Mouse (Mus musculus): ENCODE results near the gene Inhbb.

Gene Inhbb

GRCm38 (mm10) chr1:119420189-119420983 is 1.7 kb downstream of the Inhbb start:
- DNase-seq (ENCODE audit: low read depth, low spot score) = peak; percentile 47

DNA sequence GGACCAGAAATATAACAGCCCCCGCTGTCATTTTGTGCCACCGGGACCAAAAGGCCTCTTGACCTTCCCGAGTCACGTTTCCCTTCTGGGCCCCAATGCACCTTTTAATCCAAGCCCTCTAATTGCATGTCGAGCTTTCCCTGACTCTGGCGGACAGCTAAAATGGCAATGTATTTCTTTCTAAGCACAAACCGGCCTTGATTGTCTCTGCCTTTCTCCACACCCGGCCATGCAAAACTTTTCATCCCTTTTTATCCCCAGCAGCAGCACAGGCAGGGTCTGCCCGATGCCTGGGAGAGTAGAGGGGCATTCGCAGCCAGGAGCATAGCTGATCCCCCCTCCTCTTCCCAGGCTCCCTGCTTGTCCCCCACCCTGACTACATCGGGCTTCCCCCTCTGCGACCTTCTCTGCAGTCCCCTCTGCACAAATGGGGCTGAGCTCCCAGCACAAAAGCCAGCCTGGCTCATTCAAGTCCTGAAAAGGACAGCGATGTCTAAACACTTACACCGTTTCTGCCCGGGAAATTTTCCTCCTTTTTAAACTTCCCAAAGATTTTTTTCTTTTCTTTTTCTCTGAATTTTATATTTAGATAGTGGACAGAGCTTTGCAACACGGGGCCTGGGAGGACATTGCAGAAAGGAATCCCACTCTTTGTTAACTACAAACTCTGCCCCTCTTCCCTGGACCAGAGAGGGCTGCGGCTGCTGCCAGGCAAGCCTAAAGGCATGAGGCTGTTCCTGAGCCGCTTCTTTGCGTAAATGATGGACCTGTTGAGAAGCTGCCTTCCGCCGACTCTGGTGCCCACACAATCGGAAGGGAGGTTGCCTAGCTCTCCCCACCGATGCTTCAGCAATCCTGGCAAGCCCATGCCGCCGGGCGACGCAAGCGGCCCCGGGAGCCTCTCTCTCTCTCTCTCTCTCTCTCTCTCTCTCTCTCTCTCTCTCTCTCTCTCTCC is 2.6 kb downstream of the Inhbb start:
- DNase-seq (ENCODE audit: low read depth, low spot score) = peak; percentile 61

GRCm38 (mm10) chr1:119417991-119418390 is 4.1 kb downstream of the Inhbb start:
- no peak for DNase-seq (ENCODE audit: low read depth, low spot score)

GRCm38 (mm10) chr1:119417542-119417941 is 4.5 kb downstream of the Inhbb start:
- peak; percentile 38 for DNase-seq (ENCODE audit: low read depth, low spot score)

DNA sequence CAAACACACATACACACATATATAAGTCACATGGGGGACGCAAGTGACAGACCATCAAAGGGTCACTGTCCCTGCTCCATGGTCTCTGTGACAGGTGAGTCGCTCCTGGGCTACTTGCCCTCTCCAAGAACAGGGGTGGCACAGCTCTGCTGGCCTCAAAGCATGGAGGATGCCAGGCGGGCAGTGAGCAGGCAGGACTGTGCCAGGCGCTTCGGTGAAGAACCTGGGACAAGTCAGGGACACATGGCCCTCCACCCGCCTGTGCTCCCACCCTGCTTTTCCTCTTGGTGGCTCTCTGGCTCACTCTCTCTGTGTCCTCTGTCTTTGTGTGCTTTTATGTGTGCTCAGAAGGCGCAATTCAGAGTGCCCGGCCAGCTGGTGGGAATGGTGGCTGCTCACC is 5.4 kb downstream of the Inhbb start:
- no peak for DNase-seq (ENCODE audit: low read depth, low spot score)

- DNase-seq (ENCODE audit: low read depth, low spot score) = no peak
Measured at GRCm38 (mm10) chr1:119416177-119416576, 5.9 kb downstream of the Inhbb start.

GRCm38 (mm10) chr1:119415151-119415550 is 6.9 kb downstream of the Inhbb start:
- no peak for DNase-seq (ENCODE audit: low read depth, low spot score)

DNA sequence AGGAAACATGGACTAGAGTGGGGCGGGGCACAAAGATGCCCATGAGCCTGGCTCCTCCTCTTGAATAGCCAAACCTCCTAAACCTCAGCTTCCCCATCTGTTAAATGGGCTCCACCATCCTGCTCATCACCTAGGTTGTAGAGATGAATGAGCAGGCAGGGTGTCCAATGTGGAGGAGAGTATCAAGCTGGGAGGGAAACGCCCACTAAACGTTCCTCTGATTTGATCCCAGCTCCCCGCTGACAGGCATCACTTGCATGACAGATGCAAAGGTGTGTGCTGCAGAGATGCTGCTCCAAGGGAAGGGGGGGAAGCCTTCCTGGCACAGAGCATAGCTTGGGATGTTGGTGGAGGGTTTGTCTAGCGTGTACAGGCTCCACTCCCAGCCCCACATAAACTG is 11.4 kb downstream of the Inhbb start:
- peak; percentile 72 for DNase-seq (ENCODE audit: low read depth, low spot score)

- no peak for DNase-seq (ENCODE audit: low read depth, low spot score)
Measured at GRCm38 (mm10) chr1:119409599-119410168, 12.4 kb downstream of the Inhbb start.

DNA sequence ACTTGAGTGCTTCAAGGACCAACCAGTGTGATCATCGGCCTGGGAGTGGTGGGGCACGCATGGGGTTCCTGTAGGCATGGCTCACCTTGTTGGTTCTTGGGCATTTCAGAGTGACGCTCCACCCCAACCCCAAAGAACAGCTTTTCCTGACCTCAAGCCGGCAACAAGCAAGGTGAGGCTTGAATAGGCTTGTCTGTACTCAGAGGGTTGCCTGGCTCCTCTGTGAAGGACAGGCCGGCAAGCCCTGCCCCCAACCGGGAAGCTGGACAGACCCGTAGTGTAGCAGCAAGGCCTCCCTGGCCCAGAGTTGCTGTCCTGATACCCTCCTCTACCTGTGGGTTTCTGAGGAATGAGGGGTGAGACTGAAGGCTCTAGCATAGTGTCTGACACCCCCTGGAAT is 12.9 kb downstream of the Inhbb start:
- DNase-seq (ENCODE audit: low read depth, low spot score) = no peak

- DNase-seq (ENCODE audit: low read depth, low spot score) = no peak
Measured at GRCm38 (mm10) chr1:119407691-119408315, 14.2 kb downstream of the Inhbb start.

DNA sequence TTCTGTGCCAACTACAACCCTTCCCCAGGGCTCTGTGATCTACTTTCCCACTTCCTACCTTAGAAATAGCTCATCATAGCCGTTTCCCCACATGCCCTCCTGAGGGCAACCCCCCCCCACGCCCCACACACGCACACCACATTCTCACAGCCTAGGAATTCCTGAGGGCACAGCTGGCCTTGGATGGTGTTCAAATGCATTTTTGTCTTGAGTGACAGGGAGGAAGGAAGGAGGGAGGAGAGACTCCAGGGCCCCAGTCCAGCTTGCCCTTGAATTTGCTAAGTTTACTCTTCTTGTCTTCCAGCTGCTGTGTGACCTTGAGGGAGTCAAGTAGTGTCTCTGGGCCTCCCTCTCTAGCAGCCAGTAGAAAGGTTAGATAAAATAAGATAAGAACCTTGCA is 17.2 kb downstream of the Inhbb start:
- DNase-seq (ENCODE audit: low read depth, low spot score) = peak; percentile 91

- DNase-seq (ENCODE audit: low read depth, low spot score) = no peak
Measured at GRCm38 (mm10) chr1:119404341-119404740, 17.7 kb downstream of the Inhbb start.

- no peak for DNase-seq (ENCODE audit: low read depth, low spot score)
Measured at GRCm38 (mm10) chr1:119401249-119401648, 20.8 kb downstream of the Inhbb start.

- DNase-seq (ENCODE audit: low read depth, low spot score) = peak; percentile 99
Measured at GRCm38 (mm10) chr1:119398640-119399039, 23.4 kb downstream of the Inhbb start.

DNA sequence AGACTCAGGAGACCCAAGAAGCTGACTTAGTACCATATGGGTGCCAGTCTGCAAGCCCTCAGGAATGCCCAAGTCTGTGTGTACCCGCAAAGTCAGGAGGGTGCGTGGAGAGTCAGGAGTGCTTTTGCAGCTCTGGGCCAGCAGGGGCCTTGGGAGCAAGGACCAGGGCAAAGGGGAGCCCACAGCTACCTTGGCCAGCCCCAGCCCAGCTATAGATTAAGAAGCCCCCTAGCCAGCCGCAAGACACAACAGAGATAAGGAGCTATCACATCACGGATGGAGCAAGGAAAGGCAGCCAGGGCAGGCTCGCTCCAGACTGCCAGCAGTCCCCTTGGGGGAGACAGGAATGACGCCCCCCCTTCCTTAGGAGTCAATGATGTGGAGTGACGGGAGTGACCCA is 24.2 kb downstream of the Inhbb start:
- no peak for DNase-seq (ENCODE audit: low read depth, low spot score)

DNA sequence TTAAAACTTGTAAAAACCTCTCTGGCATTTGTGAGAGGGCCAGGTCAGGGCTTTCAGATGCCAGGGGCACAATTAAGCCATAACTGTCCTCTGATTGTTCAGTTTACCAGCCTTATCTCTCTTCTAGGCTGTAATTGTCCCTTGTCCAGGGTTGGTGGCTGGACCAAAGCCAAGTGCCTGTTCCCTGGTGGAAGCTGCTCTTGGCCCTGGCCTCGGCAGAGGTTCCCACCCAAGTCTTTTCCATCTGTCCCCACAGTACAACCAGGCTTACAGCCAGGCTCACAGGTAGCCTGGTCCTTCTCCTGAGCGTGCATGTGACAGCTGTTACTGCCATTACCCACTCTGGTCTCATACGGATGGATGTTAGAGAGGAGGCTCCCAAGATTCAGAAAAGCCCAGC is 30.7 kb downstream of the Inhbb start:
- no peak for DNase-seq (ENCODE audit: low read depth, low spot score)

DNA sequence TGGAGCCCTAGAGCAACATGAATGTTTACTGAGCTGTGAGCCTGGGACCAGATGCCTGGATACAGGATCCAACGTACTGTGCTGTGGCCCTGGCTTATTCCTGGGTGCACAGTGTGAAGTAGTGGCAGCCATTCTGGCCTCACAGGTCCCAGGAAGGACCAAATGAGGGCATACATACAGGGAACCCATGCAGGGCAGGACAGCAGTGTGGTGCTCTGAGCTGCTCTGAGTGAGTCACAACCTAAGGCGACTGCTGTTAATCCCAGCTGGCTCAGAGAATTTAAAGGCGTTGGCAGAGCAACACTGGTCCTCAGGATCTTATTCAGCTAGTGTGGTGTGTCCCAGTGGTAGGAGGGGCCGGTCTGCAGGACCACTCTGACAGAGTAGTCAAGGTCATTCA is 31.4 kb downstream of the Inhbb start:
- no peak for DNase-seq (ENCODE audit: low read depth, low spot score)

- DNase-seq (ENCODE audit: low read depth, low spot score) = peak; percentile 45
Measured at GRCm38 (mm10) chr1:119389771-119390500, 32.1 kb downstream of the Inhbb start.

- peak; percentile 96 for DNase-seq (ENCODE audit: low read depth, low spot score)
Measured at GRCm38 (mm10) chr1:119388664-119389396, 33.2 kb downstream of the Inhbb start.
